Mouse (Mus musculus) embryonic facial prominence, embryonic 11.5 days (tissue): ENCODE results near the gene Gng2. TPM values are rescaled to one million over a fixed set of nuclear protein-coding genes. Genes with fewer than 3 reads are reported as not detected.

Source experiments
- ATAC-seq: fragments of 200-750 bp; cut with Nextera tagmentation; replicated peaks from 2 replicates; pipeline ENCODE4 v1.8.0; 2017; ENCODE audit warnings: low read depth; ENCODE audit not compliant: insufficient number of reproducible peaks, low FRiP score, low TSS enrichment
- DNase-seq: peaks from one replicate; pipeline ENCODE4 v3.0.0-alpha.2; 2015; ENCODE audit warnings: low spot score
- H3K27ac ChIP-seq: fragments of 300-500 bp; sonication (generic); replicated peaks from 2 replicates; pipeline ENCODE4 v1.5.1; 2014; ENCODE audit warnings: mild to moderate bottlenecking, low read depth, low read length, control low read depth
- H3K27me3 ChIP-seq: fragments of 300-500 bp; sonication (generic); 2 replicates; pipeline ENCODE4 v1.6.1; 2014; ENCODE audit warnings: mild to moderate bottlenecking, low read length, moderate library complexity, mixed read lengths; ENCODE audit not compliant: control insufficient read depth, insufficient read depth
- H3K36me3 ChIP-seq: fragments of 300-500 bp; sonication (generic); replicated peaks from 2 replicates; pipeline ENCODE4 v1.6.1; 2014; ENCODE audit warnings: low read depth, mild to moderate bottlenecking, low read length, moderate library complexity, mixed read lengths; ENCODE audit not compliant: control insufficient read depth, insufficient read depth
- H3K4me1 ChIP-seq: fragments of 300-500 bp; sonication (generic); 2 replicates; pipeline ENCODE4 v1.6.1; 2014; ENCODE audit warnings: low read length, mixed read lengths; ENCODE audit not compliant: control insufficient read depth, insufficient read depth
- H3K4me2 ChIP-seq: fragments of 300-500 bp; sonication (generic); 2 replicates; pipeline ENCODE4 v1.6.1; 2014; ENCODE audit warnings: low read depth, mild to moderate bottlenecking, control low read depth, low read length, moderate library complexity
- H3K4me3 ChIP-seq: fragments of 300-500 bp; sonication (generic); 2 replicates; pipeline ENCODE4 v1.5.1; 2014; ENCODE audit warnings: low read depth, low read length, control low read depth
- H3K9ac ChIP-seq: fragments of 300-500 bp; sonication (generic); replicated peaks from 2 replicates; pipeline ENCODE4 v1.6.1; 2014; ENCODE audit warnings: mild to moderate bottlenecking, control low read depth, low read length
- H3K9me3 ChIP-seq: fragments of 300-500 bp; sonication (generic); replicated peaks from 2 replicates; pipeline ENCODE4 v1.6.1; 2016; ENCODE audit warnings: mild to moderate bottlenecking, low read length, inconsistent platforms, mixed read lengths; ENCODE audit not compliant: control insufficient read depth
- WGBS: fragments of 180-500 bp; shearing (Covaris S2); extraction: QIAGEN DNeasy Blood & Tissue Kit; methylation state at CpG from one replicate; pipeline ENCODE4 v1.1.7; 2014; 5-methylcytosine and 5-hydroxymethylcytosine counted together
- polyA plus RNA-seq: library from polyadenylated mRNA; unstranded; fragments of >200 nt; fragmentation: Nextera tagmentation; extraction: Ambion mirVana; gene quantifications from 2 replicates; pipeline ENCODE4 v1.2.1, GENCODE M21; 2014

Gng2 gene
- polyA plus RNA-seq, 1 experiment from 2014 or later, result 73.6 TPM

DNA sequence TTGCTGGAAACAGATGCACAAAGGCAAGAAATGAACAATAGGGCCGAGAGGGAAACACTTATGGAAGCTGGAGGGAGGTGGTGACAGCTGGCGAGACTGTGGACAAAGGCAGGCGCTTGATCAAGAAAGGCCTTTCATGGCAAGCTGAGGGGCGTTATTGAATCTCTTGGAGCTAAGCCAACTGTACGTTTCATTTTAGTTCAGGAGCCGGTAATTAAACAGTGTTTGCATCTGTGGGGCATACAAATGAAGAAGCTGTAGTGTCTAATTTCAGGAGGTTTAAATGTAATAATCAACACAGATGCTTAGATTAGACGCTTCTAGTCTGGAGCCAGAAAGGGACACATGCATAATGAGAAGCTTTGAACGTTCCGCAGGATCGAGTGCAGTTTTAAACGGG lies 151.9 kb downstream of the Gng2 start:
- ATAC-seq, result no peak
- Histone ChIP-seq H3K9me3 (no peaks in the 10 kb centered on the region), H3K27ac (no peak overlapping the region), H3K9ac (no peak overlapping the region), H3K4me2 (no peak overlapping the region), H3K4me1 (no peaks in the 10 kb centered on the region; the same call in 1 of the 2 replicates), H3K27me3 (no peaks in the 10 kb centered on the region), H3K4me3 (no peak overlapping the region), H3K36me3 (peaks cover 5% of the 10 kb centered on the region)
- WGBS, result 74% methylated on average over 11 of the region's 11 CpGs
- peak; percentile 30 for DNase-seq

DNA sequence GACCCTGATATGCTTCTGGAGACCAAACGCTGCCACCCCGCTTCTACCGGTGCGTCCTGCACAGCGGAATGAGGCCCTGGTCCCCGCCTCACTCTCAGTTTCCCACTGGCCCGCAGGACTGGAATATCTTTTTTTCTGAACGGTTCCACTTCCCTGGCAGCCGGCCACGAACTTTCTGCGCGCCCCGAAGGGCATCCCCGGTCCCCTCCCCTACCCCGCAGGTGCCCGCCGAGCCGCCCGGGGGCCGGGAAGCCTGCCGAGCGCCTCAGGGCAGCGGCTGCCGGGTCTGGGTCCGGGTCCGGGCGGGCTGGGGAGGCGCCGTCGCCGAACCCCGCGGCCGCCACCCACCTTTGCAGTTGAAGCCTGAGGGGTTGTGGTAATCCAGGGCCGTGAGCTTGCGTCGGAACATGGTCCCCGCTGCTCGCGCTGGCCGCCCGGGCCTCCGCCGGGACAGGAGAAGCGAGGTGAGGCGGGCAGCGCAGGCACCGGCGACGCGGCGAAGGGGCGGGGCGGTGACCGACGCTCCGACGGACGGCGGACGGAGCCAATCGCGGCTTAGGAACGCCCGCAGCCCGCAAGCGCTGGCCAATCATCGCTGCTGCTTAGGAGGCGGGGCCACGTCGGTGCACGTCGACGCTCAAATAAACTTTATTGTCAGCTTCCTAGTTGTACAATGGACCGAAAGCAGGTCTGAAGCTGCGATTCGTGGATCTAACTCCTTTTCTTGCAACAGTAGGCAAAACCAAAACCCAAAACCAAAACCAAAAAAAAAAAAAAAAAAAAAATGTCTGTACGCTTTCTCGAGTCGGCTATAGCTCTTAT lies 153.9 kb downstream of the Gng2 start, which contains the start of gene Rtraf:
Gene Rtraf, minus strand, starts transcription at position 504 of the 822 bp plus-strand sequence.
- ATAC-seq (peak; percentile 95), DNase-seq (peak; percentile 97)
- H3K4me2 ChIP-seq, result peak within 1 kb of the TSS; percentile 65
- peak within 1 kb of the TSS; percentile 95 for H3K4me3 ChIP-seq
- H3K4me1 ChIP-seq, result no peaks in the 10 kb centered on the region; the same call in 1 of the 2 replicates
- H3K9ac ChIP-seq, result peak within 1 kb of the TSS; percentile 91
- H3K9me3 ChIP-seq, result no peaks in the 10 kb centered on the region
- H3K36me3 ChIP-seq, result peaks cover 5% of the 10 kb centered on the region
- no peaks in the 10 kb centered on the region for H3K27me3 ChIP-seq
- peak within 1 kb of the TSS; percentile 57; the same call in 1 of the 2 replicates for H3K27ac ChIP-seq
- WGBS, result under 1% methylated on average over 75 of the region's 80 CpGs

Other genes starting within 250 kb of the Gng2 start
- 46.1 and 50.6 TPM in 2 replicates for gene Nid2, start 226.4 kb downstream of the Gng2 start, polyA plus RNA-seq
- 269 and 286 TPM in 2 replicates for gene Rtraf, start 153.8 kb downstream of the Gng2 start, polyA plus RNA-seq
- 10.1 and 12.0 TPM in 2 replicates for gene Saysd1, start 160.9 kb upstream of the Gng2 start, polyA plus RNA-seq
- gene Kcnk5, start 204.2 kb upstream of the Gng2 start, polyA plus RNA-seq, result 4.5 and 5.2 TPM in 2 replicates